Mouse (Mus musculus) lung, embryonic 16.5 days (tissue): ENCODE measurements at regions not wholly inside any gene's neighbourhood (a gene's known extent, or its start where the extent isn't known, plus 50 kb on each side); places are given as distances from the start of the nearest gene placed in this dataset.
A peak's percentile ranks its signal among the peaks of the same experiment; 100 is the strongest.
"Not testable (repeated sequence)": the region's sequence is repeated elsewhere in the genome, so short reads cannot be mapped to it uniquely, and the experiment has no call there.

ENCODE experiments used
- ATAC-seq: fragments of 200-750 bp; cut with Nextera tagmentation; 2 replicates; pipeline ENCODE4 v1.8.0; 2017; ENCODE audit warnings: low read depth, mild to moderate bottlenecking, moderate library complexity
- H3K27ac ChIP-seq: fragments of 300-500 bp; sonication (generic); 2 replicates; pipeline ENCODE4 v1.5.1; 2014; ENCODE audit warnings: mild to moderate bottlenecking, control low read depth, low read length
- H3K27me3 ChIP-seq: fragments of 300-500 bp; sonication (generic); 2 replicates; pipeline ENCODE4 v1.6.1; 2014; ENCODE audit warnings: low read depth, low read length, mixed read lengths; ENCODE audit not compliant: control insufficient read depth, insufficient read depth
- H3K36me3 ChIP-seq: fragments of 300-500 bp; sonication (generic); 2 replicates; pipeline ENCODE4 v1.6.1; 2014; ENCODE audit warnings: low read length; ENCODE audit not compliant: control insufficient read depth, insufficient read depth
- H3K4me1 ChIP-seq: fragments of 300-500 bp; sonication (generic); replicated peaks from 2 replicates; pipeline ENCODE4 v1.6.1; 2014; ENCODE audit warnings: low read length, mixed read lengths; ENCODE audit not compliant: control insufficient read depth, insufficient read depth
- H3K4me2 ChIP-seq: fragments of 300-500 bp; sonication (generic); 2 replicates; pipeline ENCODE4 v1.6.1; 2014; ENCODE audit warnings: low read depth, low read length, control low read depth
- H3K4me3 ChIP-seq: fragments of 300-500 bp; sonication (generic); 2 replicates; pipeline ENCODE4 v1.5.1; 2014; ENCODE audit warnings: mild to moderate bottlenecking, low read length, control low read depth
- H3K9ac ChIP-seq: fragments of 300-500 bp; sonication (generic); 2 replicates; pipeline ENCODE4 v1.6.1; 2014; ENCODE audit warnings: low read length, control low read depth
- H3K9me3 ChIP-seq: fragments of 300-500 bp; sonication (generic); 2 replicates; pipeline ENCODE4 v1.6.1; 2016; ENCODE audit warnings: low read length; ENCODE audit not compliant: control insufficient read depth
- WGBS: fragments of 180-500 bp; shearing (Covaris S2); extraction: QIAGEN DNeasy Blood & Tissue Kit; methylation state at CpG from one replicate; pipeline ENCODE4 v1.1.7; 2014; 5-methylcytosine and 5-hydroxymethylcytosine counted together

DNA sequence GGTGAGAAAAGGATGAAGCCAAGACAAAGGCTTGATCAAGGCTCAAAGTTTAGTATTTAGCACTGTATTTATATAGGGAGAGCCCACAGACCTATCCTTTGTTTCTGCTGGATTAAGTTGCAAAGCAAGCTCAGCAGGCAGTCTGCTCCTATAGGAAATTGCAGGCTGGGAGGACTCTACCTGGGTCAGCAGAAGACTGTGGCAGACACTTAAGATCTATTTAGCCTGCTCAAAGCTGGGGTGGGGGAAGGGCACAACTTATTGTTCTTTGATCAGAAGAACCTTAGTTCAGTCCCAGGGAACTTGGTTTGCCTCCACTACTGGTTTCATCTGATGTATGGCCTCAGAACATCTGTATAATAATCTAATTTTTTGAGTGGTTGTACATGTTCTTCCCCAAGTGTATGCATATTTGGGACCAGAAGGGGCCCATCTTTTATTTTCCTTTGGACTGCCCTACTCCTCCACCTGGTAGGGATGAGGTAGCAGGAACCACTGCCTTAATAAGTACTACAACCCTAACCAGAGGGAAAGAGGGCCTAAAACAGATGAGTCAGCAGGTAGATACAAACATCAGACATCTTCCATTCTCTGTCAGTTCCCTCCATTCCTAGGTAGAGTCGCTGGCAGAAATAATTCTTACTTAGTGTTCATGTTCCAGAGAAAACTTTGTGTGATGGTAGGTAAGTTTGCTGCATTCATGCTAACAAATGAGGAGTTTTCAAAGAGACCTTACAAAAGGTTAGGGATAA, 159.1 kb downstream of the Akr1d1 start:
- WGBS, result 34% methylated on average over 1 of the region's 1 CpGs
- no peaks in the 10 kb centered on the region for H3K36me3 ChIP-seq

GRCm38 (mm10) chr6:37689696-37690095, 159.7 kb downstream of the Akr1d1 start:
- Histone ChIP-seq H3K4me2 (no peak overlapping the region), H3K9me3 (no peaks in the 10 kb centered on the region), H3K36me3 (no peaks in the 10 kb centered on the region), H3K27ac (no peak overlapping the region), H3K27me3 (no peaks in the 10 kb centered on the region), H3K4me1 (no peaks in the 10 kb centered on the region), H3K4me3 (no peak overlapping the region), H3K9ac (no peak overlapping the region)
- no peak for ATAC-seq

More for the DNA sequence above, 159.1 kb downstream of the Akr1d1 start:
- H3K4me3 ChIP-seq, result no peak overlapping the region
- no peak for ATAC-seq
- no peak overlapping the region for H3K9ac ChIP-seq
- H3K4me1 ChIP-seq, result no peaks in the 10 kb centered on the region
- H3K27ac ChIP-seq, result no peak overlapping the region
- no peak overlapping the region for H3K4me2 ChIP-seq
- no peaks in the 10 kb centered on the region for H3K9me3 ChIP-seq
- no peaks in the 10 kb centered on the region for H3K27me3 ChIP-seq

DNA sequence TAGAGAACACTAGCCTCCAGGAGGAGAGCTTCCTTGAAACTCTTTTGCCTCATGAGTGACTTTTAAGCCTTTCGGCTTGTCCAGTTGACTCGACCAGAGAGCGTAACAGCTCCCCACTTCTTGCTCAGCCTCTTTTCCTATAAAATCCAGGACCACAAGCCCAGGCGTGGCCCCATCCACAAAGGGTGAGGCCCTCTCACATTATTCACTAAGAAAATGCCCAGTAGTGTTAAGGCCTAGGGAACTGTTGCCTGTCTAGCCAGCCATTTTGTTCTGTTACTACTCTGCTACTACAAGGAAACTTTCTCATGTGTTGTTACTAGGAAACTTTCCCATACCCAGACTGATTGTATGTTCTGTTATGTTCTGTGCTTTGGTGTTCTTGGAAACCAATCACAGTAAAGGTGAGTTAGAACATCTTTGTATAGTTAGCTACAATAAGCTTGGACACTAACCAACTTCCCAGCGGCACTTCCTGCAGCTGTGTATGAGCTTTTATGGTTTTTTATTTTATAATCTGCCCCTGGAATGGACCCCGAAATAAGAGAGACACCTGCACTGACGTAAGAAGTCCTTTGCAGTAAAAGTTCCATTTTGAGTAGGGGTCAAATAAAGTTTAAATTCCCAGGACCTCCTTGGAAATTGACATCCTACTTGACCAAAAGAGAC, 162.1 kb downstream of the Akr1d1 start:
- Histone ChIP-seq H3K4me1 (no peaks in the 10 kb centered on the region), H3K27me3 (no peaks in the 10 kb centered on the region), H3K4me2 (no peak overlapping the region), H3K4me3 (no peak overlapping the region), H3K27ac (no peak overlapping the region), H3K36me3 (no peaks in the 10 kb centered on the region), H3K9ac (no peak overlapping the region), H3K9me3 (no peaks in the 10 kb centered on the region)
- ATAC-seq, result no peak
- WGBS, result 85% methylated on average over 7 of the region's 7 CpGs

DNA sequence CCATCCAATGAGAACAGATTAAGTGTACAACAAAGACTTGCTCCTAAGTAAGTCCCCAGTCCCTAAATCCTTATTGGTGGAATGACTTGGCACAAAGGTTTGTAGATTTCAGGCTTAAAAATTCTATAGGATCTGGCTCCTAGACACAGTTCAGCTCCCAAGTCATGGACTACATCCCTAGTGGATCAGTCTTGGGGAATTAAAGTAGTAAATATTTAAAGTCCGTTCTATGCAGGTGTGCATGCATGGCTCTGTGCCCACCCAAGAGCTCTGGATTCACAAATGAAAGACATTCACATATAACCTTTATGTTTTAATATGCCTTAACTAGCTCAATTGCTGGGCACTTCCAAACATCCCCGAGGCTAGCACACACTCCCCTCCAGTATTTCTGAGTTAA, 162.8 kb downstream of the Akr1d1 start:
- ATAC-seq, result no peak
- no peaks in the 10 kb centered on the region for H3K9me3 ChIP-seq
- 82% methylated on average over 2 of the region's 2 CpGs for WGBS
- H3K27ac ChIP-seq, result no peak overlapping the region
- no peaks in the 10 kb centered on the region for H3K27me3 ChIP-seq
- H3K36me3 ChIP-seq, result no peaks in the 10 kb centered on the region
- H3K4me1 ChIP-seq, result no peaks in the 10 kb centered on the region
- H3K9ac ChIP-seq, result no peak overlapping the region
- no peak overlapping the region for H3K4me3 ChIP-seq
- H3K4me2 ChIP-seq, result no peak overlapping the region

DNA sequence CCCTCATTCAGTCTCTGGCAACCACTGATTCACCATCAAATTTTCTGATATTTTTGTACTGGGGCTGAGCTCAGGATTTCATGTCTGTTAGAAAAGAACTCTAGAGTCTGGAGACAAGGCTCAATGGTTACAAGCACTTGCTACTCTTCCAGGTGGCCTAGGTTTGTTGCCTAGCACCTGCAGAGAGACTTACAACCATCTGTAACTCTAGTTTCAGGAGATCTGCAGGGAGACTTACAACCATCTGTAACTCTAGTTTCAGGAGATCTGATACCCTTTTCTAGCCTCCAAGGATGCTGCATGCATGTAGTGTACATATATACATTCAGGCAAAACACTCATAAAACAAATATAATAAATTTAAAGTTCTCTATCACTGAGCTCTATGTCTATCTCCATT, 166.1 kb downstream of the Akr1d1 start:
- H3K4me2 ChIP-seq, result no peak overlapping the region
- no peaks in the 10 kb centered on the region for H3K36me3 ChIP-seq
- no peak for ATAC-seq

GRCm38 (mm10) chr6:37703946-37704345, 166.7 kb upstream of the Trim24 start:
- no peak overlapping the region for H3K4me3 ChIP-seq
- no peaks in the 10 kb centered on the region for H3K27me3 ChIP-seq
- no peak overlapping the region for H3K9ac ChIP-seq
- no peaks in the 10 kb centered on the region for H3K36me3 ChIP-seq
- H3K4me2 ChIP-seq, result no peak overlapping the region
- no peak for ATAC-seq
- no peak overlapping the region for H3K27ac ChIP-seq
- H3K9me3 ChIP-seq, result no peaks in the 10 kb centered on the region
- H3K4me1 ChIP-seq, result no peaks in the 10 kb centered on the region
- WGBS, result 94% methylated on average over 2 of the region's 2 CpGs

More for the DNA sequence above, 166.1 kb downstream of the Akr1d1 start:
- H3K4me1 ChIP-seq, result no peaks in the 10 kb centered on the region
- H3K27ac ChIP-seq, result no peak overlapping the region
- no peaks in the 10 kb centered on the region for H3K27me3 ChIP-seq
- no peaks in the 10 kb centered on the region for H3K9me3 ChIP-seq
- no peak overlapping the region for H3K4me3 ChIP-seq
- no peak overlapping the region for H3K9ac ChIP-seq

DNA sequence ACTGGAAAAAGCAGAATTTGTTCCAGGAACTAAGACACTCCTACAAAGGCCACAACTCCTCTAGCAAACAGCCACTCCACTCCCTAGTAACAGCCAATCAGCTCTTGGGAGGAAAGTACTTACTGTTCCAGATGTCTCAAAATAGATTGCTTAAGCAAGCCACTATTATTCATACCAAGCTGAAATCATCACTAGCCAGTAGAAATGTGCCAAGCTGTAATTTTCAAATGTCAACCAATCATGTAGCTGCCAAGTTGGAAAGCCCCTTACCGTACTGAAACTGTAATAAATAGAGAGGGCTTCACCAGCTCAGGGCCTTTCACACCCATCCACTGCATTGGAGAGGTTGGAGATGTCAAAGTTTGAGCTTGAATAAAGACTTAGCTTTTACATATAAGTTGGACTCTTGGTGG, 164.9 kb upstream of the Trim24 start:
- ATAC-seq, result 0 out of 2 replicates have a peak, but pooled peaks have one; percentile 17

GRCm38 (mm10) chr6:37707671-37708070, 162.9 kb upstream of the Trim24 start:
- 66% methylated on average over 1 of the region's 1 CpGs for WGBS
- not testable (repeated sequence) for H3K27ac ChIP-seq, H3K4me1 ChIP-seq, H3K27me3 ChIP-seq, H3K9ac ChIP-seq, H3K4me3 ChIP-seq, H3K36me3 ChIP-seq, H3K9me3 ChIP-seq, H3K4me2 ChIP-seq, ATAC-seq

More for the DNA sequence above, 164.9 kb upstream of the Trim24 start:
- H3K4me1 ChIP-seq, result no peaks in the 10 kb centered on the region
- peaks cover 2% of the 10 kb centered on the region; the same call in 1 of the 2 replicates for H3K9me3 ChIP-seq
- no peaks in the 10 kb centered on the region for H3K27me3 ChIP-seq
- H3K36me3 ChIP-seq, result no peaks in the 10 kb centered on the region
- no peak overlapping the region for H3K27ac ChIP-seq
- H3K9ac ChIP-seq, result no peak overlapping the region
- WGBS, result 47% methylated on average over 1 of the region's 1 CpGs
- no peak overlapping the region for H3K4me3 ChIP-seq
- no peak overlapping the region for H3K4me2 ChIP-seq

GRCm38 (mm10) chr6:37711766-37712165, 158.8 kb upstream of the Trim24 start:
- no peak overlapping the region for H3K9ac ChIP-seq
- H3K9me3 ChIP-seq, result peaks cover 2% of the 10 kb centered on the region; the same call in 1 of the 2 replicates
- no peaks in the 10 kb centered on the region for H3K27me3 ChIP-seq
- H3K27ac ChIP-seq, result no peak overlapping the region
- WGBS, result 95% methylated on average over 1 of the region's 1 CpGs
- H3K4me1 ChIP-seq, result no peaks in the 10 kb centered on the region
- H3K36me3 ChIP-seq, result no peaks in the 10 kb centered on the region
- no peak overlapping the region for H3K4me2 ChIP-seq
- H3K4me3 ChIP-seq, result no peak overlapping the region
- ATAC-seq, result no peak
